Mouse (Mus musculus) cerebellum, adult 18-20 months (tissue): ENCODE results near the gene Efcab6.
A peak's percentile ranks its signal among the peaks of the same experiment; 100 is the strongest.

Experiments
- DNase-seq, 2 experiments: peaks; one replicate each; pipeline ENCODE4 v3.0.0; 2021

Gene Efcab6

GRCm38 (mm10) chr15:83877155-83877866 lies 187.9 kb downstream of the Efcab6 start:
- DNase-seq, result no peak

GRCm38 (mm10) chr15:83870936-83871335 lies 194.2 kb downstream of the Efcab6 start:
- DNase-seq, result no peak

- DNase-seq, result no peak
Observed at GRCm38 (mm10) chr15:83865626-83866025, 199.6 kb downstream of the Efcab6 start.

GRCm38 (mm10) chr15:83857129-83857528 lies 208.1 kb downstream of the Efcab6 start:
- DNase-seq, result peak; percentile 64 to 81

GRCm38 (mm10) chr15:83853400-83853811 lies 211.8 kb downstream of the Efcab6 start:
- DNase-seq, result no peak

- DNase-seq, result no peak
Observed at GRCm38 (mm10) chr15:83848193-83848592, 217.0 kb downstream of the Efcab6 start.

- DNase-seq, result no peak
Observed at GRCm38 (mm10) chr15:83847512-83847911, 217.7 kb downstream of the Efcab6 start.

GRCm38 (mm10) chr15:83846592-83846991 lies 218.6 kb downstream of the Efcab6 start:
- DNase-seq, result no peak

GRCm38 (mm10) chr15:83845734-83846133 lies 219.4 kb downstream of the Efcab6 start:
- DNase-seq, result no peak

GRCm38 (mm10) chr15:83842915-83843789 lies 222.0 kb downstream of the Efcab6 start:
- DNase-seq, result no peak

- no peak for DNase-seq
Observed at GRCm38 (mm10) chr15:83842419-83842818, 222.8 kb downstream of the Efcab6 start.

GRCm38 (mm10) chr15:83840950-83841719 lies 224.0 kb downstream of the Efcab6 start:
- DNase-seq, result no peak

GRCm38 (mm10) chr15:83832265-83832664 lies 232.9 kb downstream of the Efcab6 start:
- DNase-seq, result no peak

- DNase-seq, result no peak
Observed at GRCm38 (mm10) chr15:83829226-83829625, 236.0 kb downstream of the Efcab6 start.

GRCm38 (mm10) chr15:83828011-83828410 lies 237.2 kb downstream of the Efcab6 start:
- DNase-seq, result peak; percentile 44 to 51
